Mouse (Mus musculus): ENCODE data around the gene Mfsd11. TPM values are rescaled to one million over a fixed set of nuclear protein-coding genes. Genes with fewer than 3 reads are reported as not detected.
"Not testable (repeated sequence)": the region's sequence is repeated elsewhere in the genome, so short reads cannot be mapped to it uniquely, and the experiment has no call there.

The Mfsd11 gene
- total RNA-seq, 4 experiments from 2014 or later: 40.9 to 46.2 (median 43.0) TPM

GRCm38 (mm10) chr11:116880839-116881238 is 28.6 kb downstream of the Mfsd11 start:
- DNase-seq (ENCODE audit: low spot score in 2 of 2): peak in 1 of 2 experiments; percentile 44

DNA sequence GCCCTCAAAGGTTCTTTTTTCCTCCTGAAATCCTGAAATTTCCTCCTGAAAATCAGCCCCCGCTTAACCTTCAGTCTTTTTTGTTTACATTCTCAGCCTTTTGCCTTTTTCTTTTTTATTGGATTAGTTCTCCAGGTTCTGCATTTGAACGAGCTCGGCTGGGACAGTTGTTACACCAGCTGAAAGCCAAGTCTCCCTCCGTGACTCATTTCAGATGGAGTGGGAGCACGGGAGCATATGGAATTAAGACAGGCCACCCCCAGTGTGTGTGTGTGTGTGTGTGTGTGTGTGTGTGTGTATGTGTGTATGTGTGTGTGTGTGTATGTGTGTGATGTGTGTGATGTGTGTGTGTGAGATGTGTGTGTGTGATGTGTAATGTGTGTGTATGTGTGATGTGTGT is 29.2 kb downstream of the Mfsd11 start:
- peak in 1 of 2 experiments; percentile 68 for DNase-seq (ENCODE audit: low spot score in 2 of 2)

- DNase-seq (ENCODE audit: low spot score in 2 of 2): no peak
These were observed 30.2 kb downstream of the Mfsd11 start for GRCm38 (mm10) chr11:116882446-116882845.

DNA sequence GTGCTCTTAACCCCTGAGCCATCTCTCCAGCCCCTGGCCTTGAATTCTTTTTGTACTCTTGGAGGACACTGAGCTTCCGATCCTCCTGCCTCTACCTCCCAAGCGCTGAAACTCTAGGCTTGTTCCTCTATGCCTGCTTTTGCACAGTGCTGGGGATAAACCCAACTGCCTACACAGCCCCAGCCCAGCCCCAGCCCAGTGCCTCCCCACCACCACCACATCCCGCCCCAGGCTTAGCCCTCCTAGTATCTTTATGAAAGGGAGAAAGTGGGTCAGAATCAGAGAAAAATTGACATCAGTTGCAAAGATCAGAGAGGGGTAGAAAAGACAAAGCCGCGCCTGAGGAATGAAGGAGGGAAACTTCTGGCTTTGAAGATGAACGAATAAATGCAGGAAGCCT is 31.8 kb downstream of the Mfsd11 start:
- no peak for DNase-seq (ENCODE audit: low spot score in 2 of 2)

- peak; percentile 62 to 68 for DNase-seq (ENCODE audit: low spot score in 2 of 2)
These were observed 33.3 kb downstream of the Mfsd11 start for GRCm38 (mm10) chr11:116885275-116886151.

DNA sequence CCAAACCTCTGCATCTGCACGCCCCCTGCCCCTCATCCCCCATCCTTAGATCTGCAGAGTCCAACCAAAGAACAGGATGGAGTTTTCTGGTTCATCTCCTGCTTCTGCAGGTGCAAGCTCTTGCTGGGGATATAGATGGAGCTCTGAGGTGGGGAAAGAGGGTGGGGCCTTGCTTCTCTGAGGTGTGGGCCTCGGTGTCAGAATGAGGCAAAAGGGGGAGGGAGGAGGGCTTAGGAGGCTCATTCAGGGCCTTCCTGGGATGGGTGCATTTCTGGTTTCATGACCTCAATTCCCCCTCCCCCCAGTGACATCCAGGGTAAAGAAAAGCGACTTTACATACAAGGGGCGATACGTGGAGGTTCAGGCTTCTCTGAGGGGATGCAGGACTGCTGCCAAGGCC is 34.9 kb downstream of the Mfsd11 start:
- no peak for DNase-seq (ENCODE audit: low spot score in 2 of 2)

DNA sequence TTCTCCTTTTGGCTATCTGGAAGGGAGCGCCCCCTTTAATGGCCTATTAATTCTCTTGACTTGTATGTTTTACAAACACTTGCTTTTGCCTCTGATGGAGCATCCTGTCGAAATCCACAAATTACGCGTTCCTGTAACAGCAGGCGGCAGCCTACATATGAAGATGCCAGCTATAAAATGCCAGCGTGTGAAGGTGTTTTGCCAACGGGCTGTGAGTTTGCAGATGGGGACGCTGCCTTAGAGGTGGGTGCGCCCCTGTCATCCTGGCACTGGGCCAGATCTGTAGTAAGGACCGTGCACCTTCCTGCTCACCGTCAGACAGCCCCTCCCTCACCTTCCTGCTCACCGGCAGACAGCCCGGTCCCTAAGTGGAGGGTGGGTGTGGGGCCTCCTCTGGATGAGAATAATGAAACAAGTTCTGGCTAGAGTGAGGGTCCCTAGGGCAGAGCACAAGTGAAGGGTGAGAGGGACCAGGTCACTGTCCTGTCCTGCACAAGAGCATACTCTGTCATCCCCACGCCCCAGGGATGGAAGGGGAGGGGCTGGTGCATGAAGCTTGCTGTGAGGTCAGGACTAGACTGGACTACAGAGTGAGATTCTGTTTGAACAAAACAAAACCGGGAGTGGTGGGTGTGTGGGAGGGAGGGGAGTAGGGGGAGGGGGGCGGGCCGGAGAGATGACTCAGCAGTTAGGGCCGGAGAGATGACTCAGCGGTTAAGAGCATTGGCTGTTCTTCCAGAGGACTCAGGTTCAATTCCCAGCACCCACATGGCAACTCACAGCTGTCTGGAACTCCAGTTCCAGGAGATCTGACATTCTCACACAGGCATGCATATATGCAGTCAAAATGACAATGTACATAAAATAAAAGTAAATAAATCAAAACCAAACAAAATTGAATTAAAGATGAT is 41.5 kb downstream of the Mfsd11 start:
- DNase-seq (ENCODE audit: low spot score in 2 of 2): peak in 1 of 2 experiments; percentile 53

GRCm38 (mm10) chr11:116895402-116895801 is 43.2 kb downstream of the Mfsd11 start:
- no peak for DNase-seq (ENCODE audit: low spot score in 2 of 2)

DNA sequence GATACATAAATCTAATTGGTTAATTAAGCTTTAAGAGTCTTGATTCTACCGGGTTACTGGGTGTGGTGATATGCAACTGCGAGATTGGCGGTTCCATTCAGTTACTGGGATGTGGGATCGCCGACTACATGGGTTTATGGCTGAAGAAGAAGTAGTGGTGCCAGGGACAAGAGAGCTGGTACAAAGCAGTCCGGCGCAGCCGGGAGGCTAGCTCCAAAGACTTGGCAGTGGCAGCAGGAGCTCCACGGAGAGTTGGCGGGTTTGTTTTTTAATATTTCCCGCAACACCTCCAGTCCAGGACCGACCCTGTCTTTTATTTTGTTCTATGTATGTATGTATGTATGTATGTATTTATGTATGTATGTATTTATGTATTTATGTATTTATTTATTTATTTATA is 47.0 kb downstream of the Mfsd11 start:
- no peak for DNase-seq (ENCODE audit: low spot score in 2 of 2)

DNA sequence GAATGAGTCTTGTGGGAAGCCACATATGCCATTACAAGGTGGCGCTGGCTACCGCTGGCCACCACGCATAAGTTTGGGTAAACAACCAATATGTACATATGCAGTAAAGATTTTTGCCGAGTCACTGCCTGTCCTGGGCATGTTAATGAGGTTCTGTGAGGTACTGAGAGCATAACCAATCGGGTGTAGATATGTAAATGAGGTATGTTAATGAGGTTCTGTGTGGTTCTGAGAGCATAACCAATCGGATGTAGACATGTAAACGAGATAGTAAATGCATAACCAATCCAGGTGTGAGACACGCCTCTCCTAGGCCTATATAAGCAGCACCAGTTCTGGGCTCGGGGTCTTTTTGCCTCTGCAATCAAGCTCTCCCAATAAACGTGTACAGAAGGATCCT is 50.3 kb downstream of the Mfsd11 start:
- not testable (repeated sequence) for DNase-seq (ENCODE audit: low spot score in 2 of 2)

- DNase-seq (ENCODE audit: low spot score in 2 of 2): no peak
These were observed 53.7 kb downstream of the Mfsd11 start for GRCm38 (mm10) chr11:116905741-116906456.

GRCm38 (mm10) chr11:116913573-116913972 is 61.3 kb downstream of the Mfsd11 start:
- no peak for DNase-seq (ENCODE audit: low spot score in 2 of 2)

- no peak for DNase-seq (ENCODE audit: low spot score in 2 of 2)
These were observed 62.1 kb downstream of the Mfsd11 start for GRCm38 (mm10) chr11:116914267-116914885.

DNA sequence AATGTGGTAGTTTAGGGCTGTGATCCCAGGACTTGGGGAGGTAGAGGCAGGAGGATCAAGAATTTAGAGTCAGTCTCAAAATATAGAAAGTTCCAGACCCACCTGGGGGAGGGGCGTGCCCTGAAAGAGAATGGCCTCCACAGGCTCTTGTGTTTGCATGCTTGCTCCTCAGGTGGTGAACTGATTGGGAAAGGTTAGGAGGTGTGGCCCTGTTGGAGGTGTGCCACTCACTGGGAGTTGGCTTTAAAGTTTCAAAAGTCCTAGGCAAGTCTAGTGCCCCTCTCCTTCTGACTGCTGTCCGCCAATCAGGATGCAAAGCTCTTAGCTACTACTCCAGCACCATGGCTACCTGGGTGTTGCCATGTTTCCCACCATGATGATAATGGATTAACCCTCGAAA is 63.0 kb downstream of the Mfsd11 start:
- no peak for DNase-seq (ENCODE audit: low spot score in 2 of 2)

DNA sequence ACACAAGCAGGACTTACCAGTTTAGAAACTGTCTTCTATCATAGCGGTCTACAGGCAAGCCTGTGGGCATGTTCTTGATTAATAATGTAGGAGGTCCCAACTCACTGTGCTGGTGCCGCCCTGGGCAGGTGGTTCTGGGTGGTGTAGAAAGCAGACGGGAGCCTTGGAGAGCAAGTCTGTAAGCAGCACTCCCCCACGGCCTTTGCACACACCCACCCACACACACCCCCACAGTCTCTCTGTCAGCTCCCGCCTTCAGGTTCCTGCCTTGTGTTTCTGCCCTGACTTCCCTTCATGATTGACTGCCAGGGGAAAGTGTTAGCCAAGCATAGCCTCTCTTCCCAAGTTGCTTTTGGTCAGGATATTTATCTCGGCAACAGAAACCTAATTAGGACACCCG is 65.1 kb downstream of the Mfsd11 start:
- DNase-seq (ENCODE audit: low spot score in 2 of 2): no peak

- DNase-seq (ENCODE audit: low spot score in 2 of 2): peak; percentile 70 to 86
These were observed 66.3 kb downstream of the Mfsd11 start, which contains the start of gene Mgat5b for GRCm38 (mm10) chr11:116918323-116919185. Gene Mgat5b, plus strand, starts transcription at chr11:116918863.

GRCm38 (mm10) chr11:116919186-116920020 is 67.2 kb downstream of the Mfsd11 start:
- DNase-seq (ENCODE audit: low spot score in 2 of 2): no peak

DNA sequence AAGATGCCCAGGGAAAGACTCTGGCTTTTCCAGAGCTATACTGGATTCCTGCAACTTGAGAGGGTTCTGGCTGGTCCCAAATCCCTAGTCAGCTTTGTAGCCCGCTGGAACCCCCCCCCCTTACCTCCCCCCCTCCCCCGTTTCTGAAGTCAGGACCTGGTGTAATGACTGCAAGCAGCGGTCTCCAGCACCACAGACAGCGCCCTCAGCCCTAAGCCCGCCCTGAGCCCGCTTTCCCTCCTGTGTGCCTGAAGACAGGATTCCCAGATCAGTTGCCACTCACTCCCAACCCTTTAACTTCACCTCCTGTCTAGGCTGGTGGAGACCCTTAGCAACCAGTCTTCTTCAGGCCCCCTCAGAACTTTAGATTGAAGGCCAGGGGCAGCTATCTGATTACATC is 68.5 kb downstream of the Mfsd11 start:
- no peak for DNase-seq (ENCODE audit: low spot score in 2 of 2)

- DNase-seq (ENCODE audit: low spot score in 2 of 2): no peak
These were observed 69.8 kb downstream of the Mfsd11 start for GRCm38 (mm10) chr11:116922058-116922457.

All from left cerebral cortex, adult 8-10 months (tissue).